Mouse (Mus musculus): Measurements from ENCODE around the gene Gm6034.
A peak's percentile ranks its signal among the peaks of the same experiment; 100 is the strongest.
"Not testable (repeated sequence)": the region's sequence is repeated elsewhere in the genome, so short reads cannot be mapped to it uniquely, and the experiment has no call there.

The Gm6034 gene

DNA sequence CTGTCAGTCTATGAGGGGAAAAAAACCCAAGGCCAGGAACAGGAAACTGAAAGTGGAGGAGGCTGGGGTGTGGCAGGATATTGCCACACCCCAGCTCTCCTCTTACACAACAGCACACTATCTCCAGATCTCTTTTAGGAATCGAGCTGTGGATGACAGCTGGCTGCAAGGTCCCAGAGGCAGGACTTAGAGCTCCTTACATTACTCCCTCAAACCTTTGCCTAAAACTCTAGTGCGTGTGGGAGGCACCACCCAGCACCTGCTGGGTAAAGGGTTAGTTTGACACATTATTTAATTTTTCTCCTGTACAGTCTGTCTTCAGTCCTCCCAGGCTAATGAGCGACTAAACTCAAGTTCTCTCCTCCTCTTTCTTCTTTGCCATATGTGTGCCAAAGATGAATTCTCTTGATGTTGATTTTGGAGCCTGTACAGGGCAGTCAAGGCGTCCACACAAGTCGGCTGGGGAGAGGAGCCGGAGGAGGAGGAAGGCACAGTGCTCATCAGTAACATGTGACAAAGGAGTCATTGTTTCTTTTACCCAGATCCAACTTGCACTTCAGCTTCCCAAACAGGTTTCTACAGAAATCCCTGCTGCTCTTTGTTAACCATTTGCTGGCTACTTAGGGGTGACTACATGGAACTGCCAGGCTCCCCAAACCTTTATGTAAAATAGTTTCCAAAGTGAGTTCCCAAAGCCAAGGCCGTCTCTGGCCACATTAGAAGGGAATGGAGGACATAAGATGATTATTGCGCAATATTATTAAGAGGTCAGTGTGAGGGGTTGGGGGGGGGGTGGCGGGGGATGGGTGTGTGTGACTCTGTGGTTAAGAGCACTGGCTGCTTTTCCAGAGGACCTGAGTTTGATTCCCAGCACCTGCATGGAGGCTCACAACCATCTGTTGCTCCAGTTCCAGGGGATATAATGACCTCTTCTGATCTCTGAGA, 18.8 kb upstream of the Gm6034 start:
- DNase-seq (ENCODE audit: low spot score), result no peak

GRCm38 (mm10) chr17:36025197-36025596, 17.6 kb upstream of the Gm6034 start:
- no peak for DNase-seq (ENCODE audit: low spot score)

DNA sequence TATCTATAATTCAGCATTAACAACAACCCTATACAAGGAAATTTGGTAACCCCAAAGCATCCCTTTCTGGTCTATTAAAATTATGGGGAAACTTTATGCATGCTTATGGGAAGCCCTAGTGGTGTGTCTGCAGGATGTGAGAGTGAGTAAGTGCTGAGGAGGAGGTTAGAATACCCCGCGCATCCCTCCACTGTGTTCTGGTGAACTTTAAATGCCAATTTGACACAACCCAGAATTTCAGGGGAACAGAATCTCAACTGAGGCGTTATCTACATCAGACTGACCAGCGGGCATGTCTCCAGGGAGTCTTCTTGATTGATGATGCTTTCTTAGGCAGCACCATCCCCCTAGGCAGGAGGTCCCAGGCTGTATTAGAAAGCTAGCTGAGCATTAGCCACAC, 16.9 kb upstream of the Gm6034 start:
- no peak for DNase-seq (ENCODE audit: low spot score)

- no peak for DNase-seq (ENCODE audit: low spot score)
Observed at GRCm38 (mm10) chr17:36027663-36028062, 15.1 kb upstream of the Gm6034 start.

DNA sequence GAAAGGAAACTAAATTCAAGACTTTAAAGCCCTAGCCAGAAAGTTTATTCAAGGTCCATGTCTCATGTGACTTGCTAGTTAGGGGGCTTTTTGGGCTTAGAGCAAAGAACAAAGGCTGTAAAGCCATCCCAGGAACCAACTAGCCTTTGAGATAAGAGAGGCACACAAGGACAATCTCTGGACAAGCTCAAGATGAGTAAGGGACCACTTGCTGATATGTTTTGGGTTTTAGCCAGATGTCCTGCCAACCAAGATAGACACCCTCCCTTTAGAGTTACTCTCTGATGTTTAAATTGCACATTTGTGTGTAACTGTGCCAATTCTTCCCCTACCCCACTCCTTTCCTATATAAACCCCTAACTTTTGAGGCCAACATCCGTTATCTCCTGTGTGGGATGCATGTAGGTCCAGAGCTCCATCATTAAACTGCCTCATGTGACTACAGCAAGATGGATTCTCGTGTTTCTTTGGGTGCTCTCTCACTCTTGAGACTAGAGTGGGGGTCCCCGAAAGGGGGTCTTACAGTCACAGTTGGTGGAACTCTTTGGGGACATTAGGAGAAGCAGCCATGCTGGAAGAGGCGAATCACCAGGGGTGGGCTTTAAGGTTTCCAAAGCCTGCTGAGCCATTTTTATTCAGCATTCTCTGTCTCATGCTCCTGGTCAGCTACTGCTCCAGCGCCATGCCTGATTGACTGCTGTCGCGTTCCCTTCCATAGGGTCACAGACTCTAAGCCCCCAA, 13.7 kb upstream of the Gm6034 start:
- no peak for DNase-seq (ENCODE audit: low spot score)

- not testable (repeated sequence) for DNase-seq (ENCODE audit: low spot score)
Observed at GRCm38 (mm10) chr17:36030046-36030702, 12.6 kb upstream of the Gm6034 start.

- DNase-seq (ENCODE audit: low spot score), result not testable (repeated sequence)
Observed at GRCm38 (mm10) chr17:36030703-36031582, 11.8 kb upstream of the Gm6034 start.

- peak; percentile 63 for DNase-seq (ENCODE audit: low spot score)
Observed at GRCm38 (mm10) chr17:36031583-36032331, 11.0 kb upstream of the Gm6034 start.

DNA sequence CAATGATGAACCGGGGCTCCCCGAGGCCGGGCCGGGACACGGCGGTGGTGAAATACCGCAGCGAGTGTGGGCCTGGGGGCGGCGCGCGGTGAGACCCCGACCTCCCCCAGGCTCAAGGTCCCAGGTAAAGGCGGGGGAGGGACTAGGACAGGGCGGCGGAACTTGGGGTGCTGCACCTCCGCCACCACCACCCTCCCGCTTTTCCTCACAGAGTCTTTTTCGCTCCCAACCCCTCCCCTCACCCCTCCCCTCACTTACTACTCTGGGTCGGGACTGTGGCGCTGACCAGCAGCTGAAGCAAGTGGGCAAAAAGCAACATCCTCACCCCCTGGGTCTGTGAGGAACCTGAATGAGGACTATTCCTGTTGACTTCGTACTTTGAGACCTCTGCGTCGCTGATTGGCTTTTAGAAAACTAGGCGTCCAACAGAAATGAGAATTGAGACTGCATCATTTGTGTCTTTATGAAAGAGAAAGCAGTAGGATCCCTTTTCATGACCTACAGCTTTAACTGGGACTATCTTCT, 10.3 kb upstream of the Gm6034 start, which contains the start of gene H2-T23:
TSS of gene H2-T23 (minus strand) at position 505 of the 525 bp plus-strand sequence.
- DNase-seq (ENCODE audit: low spot score), result peak; percentile 51

DNA sequence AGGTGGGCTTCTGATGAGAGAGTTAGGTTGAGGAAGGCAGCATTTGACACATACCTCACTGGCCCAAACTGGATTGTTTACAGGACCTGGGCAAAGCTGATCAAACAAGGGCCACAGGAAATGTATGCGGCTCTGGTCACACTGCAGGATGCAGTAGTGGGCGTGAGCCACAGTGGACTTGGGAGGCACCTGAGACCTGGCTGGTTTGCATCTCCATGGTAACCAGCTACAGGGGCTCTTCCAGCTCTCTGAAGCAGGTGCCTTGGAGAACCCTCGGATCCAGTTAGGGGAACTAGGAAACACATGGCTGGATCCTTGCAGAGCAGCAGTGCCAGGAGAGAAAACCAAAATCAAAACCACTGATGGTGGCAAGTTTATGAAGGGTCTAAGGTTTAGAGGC, 8.2 kb upstream of the Gm6034 start:
- peak; percentile 2 for DNase-seq (ENCODE audit: low spot score)

DNA sequence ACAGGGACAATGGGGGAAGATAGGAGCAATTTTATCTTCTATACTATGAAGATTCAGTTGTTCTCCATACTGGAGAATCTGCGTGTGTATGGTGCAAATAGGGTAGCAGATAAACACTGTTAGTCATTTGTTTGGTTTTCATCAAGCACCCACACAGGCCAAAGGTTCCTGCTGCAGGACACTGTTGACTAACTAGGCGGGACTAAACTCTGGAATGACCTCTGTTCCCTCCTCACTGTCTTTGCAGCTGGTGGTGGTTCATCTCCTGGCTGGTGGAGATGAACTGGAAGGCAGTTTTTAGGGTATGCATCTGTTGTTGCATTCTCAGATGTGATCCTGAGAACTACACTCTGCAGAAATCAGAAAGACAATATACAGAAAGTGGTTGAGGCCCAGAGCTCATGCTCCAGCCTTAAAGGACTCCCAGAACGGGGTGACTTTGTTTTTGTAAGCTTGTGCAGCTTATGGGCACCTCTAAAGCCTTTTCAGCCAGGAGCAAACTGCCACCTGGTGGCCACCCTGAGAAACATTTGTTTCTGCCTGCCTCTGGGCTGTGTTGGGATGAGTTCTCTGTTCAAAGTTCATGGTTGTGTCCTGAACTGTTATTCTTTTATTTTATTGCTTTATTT, 7.6 kb upstream of the Gm6034 start:
- DNase-seq (ENCODE audit: low spot score), result peak; percentile 58

DNA sequence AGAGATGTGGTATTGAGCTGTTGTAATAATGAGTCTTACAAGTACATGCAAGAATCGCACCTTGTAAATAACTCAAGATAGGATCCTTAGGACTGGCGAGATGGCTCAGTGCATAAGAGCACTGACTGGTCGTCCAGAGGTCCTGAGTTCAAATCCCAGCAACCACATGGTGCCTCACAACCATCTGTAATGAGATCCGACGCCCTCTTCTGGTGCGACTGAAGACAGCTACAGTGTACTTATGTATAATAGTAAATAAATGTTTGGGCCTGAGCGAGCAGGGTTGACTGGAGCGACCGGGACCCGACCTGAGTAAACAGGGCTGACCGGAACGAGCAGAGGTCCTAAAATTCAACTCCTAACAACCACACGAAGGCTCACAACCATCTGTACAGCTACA, 6.6 kb upstream of the Gm6034 start:
- peak; percentile 9 for DNase-seq (ENCODE audit: low spot score)

DNA sequence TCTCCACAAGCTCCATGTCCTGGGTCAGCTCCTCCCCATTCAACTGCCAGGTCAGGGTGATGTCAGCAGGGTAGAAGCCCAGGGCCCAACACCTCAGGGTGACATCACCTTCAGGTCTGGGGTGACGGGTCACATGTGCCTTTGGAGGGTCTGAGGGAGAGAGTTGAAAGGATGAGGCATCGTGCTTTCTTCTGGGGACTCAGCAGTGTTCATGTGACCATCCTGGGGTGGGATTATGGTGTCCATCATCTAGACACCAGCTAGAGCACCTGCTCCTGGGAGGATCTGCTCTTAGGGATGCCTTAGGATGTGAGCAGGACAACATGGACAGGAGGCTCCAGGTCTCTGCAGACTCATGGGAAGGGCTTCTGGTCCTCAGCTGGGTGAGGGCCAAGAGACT, 2.2 kb upstream of the Gm6034 start:
- DNase-seq (ENCODE audit: low spot score), result not testable (repeated sequence)

DNA sequence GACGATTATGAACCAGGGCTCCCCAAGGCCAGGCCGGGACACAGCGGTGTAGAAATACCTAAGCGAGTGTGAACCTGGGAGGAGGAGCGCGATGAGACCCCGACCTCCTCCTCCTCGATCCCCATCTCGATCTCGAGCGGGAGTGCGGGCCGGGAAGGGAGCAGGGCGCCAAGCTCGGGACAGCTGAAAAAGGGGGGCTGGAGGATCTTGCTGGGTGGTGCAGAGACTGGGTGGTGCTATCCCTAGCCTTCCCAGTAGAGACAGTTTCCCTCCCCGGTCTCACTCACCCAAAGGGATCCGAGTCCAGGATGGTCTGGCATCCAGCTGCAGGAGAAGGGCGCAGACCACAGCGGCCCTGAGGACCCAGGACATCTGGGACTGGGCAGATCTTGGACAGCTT, 706 bp upstream of the Gm6034 start:
- DNase-seq (ENCODE audit: low spot score), result not testable (repeated sequence)

DNA sequence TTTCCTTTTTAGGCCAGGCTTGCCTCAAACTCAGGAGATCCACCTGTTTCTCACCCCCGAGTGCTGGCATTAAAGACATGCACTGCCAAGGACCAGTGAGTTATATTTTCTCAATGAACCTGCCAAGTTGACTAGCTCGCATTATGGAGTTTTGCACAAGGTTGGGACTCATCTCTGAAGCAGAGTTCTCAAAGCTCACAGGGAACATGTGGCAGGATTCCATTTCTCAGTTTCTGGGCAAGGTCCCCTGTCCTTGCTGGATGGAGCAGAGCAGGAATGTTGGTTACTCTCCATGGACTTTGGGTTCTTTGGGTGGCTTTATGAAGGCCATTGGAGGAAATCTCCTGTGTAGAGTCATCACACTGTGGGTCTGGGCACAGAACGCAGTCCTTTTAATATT, 525 bp downstream of the Gm6034 start:
- no peak for DNase-seq (ENCODE audit: low spot score)

GRCm38 (mm10) chr17:36057927-36058326, 15.2 kb downstream of the Gm6034 start:
- not testable (repeated sequence) for DNase-seq (ENCODE audit: low spot score)

GRCm38 (mm10) chr17:36058362-36058761, 15.6 kb downstream of the Gm6034 start, which contains the start of gene Gm11127:
Gene Gm11127, minus strand, starts transcription at chr17:36058371.
- DNase-seq (ENCODE audit: low spot score), result not testable (repeated sequence)

DNA sequence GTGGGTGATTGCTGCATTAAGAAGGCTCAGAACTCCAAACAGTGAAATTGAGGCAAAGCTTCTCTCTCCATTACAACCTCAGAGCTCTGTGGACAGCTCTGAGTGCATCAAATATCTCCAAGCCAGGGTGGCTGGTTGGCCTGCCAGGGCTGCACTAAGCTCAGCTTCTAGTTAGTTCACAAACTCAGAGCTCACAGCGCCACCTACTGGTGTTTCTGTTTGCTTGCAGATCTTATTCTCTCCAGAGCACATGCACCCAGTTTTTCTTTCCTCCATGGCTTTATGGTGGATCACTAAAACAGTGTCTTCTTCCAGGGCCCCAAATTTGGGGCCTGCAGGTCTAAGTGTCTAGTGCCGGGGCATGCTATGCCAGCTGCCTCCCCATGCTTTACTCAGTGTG, 18.1 kb downstream of the Gm6034 start:
- DNase-seq (ENCODE audit: low spot score), result peak; percentile 91

DNA sequence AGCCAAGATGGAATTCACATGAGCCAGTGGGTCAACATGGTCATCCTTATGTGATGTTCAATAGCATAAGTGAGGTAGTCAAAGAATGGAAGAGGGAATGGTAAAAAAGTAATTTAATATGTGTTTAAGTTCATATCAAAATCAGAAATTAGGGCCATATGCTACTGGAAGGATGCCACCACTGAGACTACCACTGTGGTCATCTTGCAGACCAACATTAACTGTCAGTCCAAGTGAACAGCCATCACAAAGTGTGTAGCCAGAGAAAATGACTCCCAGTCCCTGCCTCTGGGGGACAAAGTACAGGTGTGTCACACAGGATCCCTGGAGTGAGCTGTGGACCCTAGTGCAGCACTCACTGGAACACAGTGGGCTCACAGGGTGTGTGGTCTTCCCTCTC, 39.1 kb downstream of the Gm6034 start:
- DNase-seq (ENCODE audit: low spot score), result not testable (repeated sequence)

Measured in layer of hippocampus, adult 11-12 months (tissue).